Mouse (Mus musculus): ENCODE measurements at regions not wholly inside any gene's neighbourhood (a gene's known extent, or its start where the extent isn't known, plus 50 kb on each side); places are given as distances from the start of the nearest gene placed in this dataset.

DNA sequence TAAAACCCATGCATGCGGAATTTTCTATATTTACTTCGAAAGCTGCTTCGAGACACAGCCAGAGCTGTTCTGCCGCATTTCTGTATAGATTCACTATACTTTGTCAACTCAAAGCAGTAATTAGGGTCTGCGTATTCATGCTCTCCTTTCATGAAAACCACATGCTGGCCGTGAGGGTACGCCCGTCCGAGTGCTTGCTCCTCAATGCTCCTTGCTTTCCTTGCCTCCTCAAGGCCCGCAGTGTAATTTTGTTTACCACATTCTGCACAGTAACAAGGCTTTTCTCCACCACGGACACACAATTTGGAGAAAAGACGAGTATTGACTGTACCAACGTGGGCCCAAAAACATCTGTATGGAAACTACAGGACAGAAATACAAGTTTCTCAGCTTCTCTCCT is 67.4 kb upstream of the Synm start:
- no peak overlapping the region for H3K4me3 ChIP-seq (ENCODE audit: insufficient read depth, low read depth, low read length)
- H3K4me1 ChIP-seq (ENCODE audit: control insufficient read depth, insufficient read depth, insufficient read length, low read length), result no peaks in the 10 kb centered on the region
- no peak overlapping the region for H3K27ac ChIP-seq (replicated peaks; ENCODE audit: low read depth, low read length)

DNA sequence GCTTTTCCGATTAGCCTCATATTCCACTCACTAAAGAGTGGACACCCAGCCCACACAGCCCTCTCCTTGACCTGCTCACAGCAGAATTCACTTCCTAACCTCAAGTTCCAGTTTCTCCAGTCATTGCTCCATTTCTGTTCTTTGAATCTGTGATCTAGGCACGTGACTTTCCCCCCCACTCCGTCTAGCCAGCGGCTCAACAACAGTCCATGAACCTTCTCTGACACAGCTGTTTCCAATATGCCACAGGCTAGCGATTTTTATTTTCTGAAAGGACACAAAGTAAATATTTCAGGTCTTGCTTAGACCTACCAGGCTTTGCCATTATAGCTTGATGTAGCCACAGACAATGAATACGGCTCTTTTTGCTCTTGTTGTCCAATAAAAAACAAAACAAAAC is 66.8 kb upstream of the Synm start:
- Histone ChIP-seq H3K27ac (replicated peaks; ENCODE audit: low read depth, low read length) (no peak overlapping the region), H3K4me1 (ENCODE audit: control insufficient read depth, insufficient read depth, insufficient read length, low read length) (no peaks in the 10 kb centered on the region), H3K4me3 (ENCODE audit: insufficient read depth, low read depth, low read length) (no peak overlapping the region)

DNA sequence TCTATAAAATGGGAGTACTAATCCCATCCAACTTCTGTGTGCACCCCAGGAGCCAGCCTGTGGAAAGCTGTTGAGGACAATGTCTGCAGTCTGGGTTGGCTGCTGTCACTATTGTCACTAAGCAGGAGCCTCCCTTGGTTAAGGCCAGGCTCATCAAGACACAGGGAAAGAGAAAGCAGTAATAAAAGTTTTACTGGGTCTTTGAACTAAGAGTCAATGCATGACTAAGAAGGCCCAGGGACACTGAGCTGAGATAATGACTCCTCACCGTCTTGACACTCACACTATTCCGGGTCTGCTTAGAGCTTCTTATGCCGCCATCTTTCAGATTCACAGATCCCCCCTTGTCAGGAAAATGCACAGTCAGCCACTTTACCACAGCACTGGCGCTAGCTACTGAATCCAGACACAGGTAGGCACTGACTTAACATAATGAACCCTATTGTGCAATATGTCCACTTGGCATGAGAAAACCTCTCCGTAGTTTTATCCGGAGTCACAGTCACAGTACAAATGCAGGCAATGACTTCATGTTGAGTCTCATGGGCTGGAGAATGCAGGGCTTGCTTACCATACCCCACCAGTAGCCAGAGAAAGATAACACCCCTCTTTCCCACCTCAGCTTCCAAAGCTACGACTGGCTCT is 66.2 kb upstream of the Synm start:
- Histone ChIP-seq H3K4me1 (ENCODE audit: control insufficient read depth, insufficient read depth, insufficient read length, low read length) (no peaks in the 10 kb centered on the region), H3K27ac (replicated peaks; ENCODE audit: low read depth, low read length) (no peak overlapping the region), H3K4me3 (ENCODE audit: insufficient read depth, low read depth, low read length) (no peak overlapping the region)

DNA sequence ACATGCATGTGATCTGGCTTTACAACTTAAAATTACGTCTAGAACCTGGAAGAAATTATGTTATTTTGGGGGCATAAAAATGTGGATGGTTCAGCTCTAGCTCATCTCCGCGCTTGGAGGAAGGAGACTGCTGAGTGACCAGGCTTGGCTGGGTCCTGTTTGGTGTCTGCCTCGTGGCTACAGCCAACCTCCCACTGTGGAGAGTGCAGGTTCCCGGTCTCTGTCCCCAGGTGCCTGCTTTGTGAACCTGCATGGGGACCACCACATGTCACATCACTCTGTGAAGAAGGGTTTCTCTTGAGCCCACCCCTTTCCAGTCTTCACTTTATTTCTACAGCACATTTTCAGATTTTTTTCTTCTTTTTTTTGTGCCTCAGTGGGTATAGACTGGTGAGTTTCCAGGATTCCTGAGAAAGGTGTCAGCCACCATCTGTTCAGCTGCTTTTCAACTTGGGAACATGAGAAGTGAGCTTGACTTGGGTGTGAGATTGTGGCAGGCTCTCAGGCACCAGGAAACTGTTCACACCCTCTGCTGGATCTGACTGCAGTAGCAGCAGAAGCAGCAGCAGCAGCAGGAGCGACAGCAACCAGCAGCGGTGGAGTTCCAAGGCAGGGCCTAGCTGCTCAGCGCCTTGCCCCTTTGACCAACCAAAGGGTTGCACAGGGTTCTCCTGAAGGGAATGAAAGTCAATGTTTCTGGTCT is 64.6 kb upstream of the Synm start:
- no peaks in the 10 kb centered on the region for H3K4me1 ChIP-seq (ENCODE audit: control insufficient read depth, insufficient read depth, insufficient read length, low read length)
- H3K4me3 ChIP-seq (ENCODE audit: insufficient read depth, low read depth, low read length), result no peak overlapping the region
- no peak overlapping the region for H3K27ac ChIP-seq (replicated peaks; ENCODE audit: low read depth, low read length)

DNA sequence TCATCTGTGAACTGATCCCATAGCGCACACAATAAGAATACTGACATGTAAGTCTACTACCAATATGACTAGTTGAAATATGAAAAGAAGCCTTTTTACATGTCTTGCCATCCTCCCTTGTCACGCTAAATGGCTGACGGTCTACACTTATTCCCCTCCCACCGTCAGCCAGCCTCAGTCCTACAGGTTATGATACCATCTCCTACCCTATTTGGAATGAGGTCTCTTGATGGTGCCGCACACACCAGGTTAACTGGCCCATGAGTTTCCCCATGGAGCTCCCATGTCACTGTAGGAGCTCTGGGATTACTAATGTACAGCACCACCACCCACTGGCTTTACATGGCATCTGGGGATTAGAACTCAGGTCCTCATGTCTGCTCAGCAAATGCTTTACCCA is 60.0 kb upstream of the Synm start:
- Histone ChIP-seq H3K27ac (replicated peaks; ENCODE audit: low read depth, low read length) (no peak overlapping the region), H3K4me1 (ENCODE audit: control insufficient read depth, insufficient read depth, insufficient read length, low read length) (no peaks in the 10 kb centered on the region)

DNA sequence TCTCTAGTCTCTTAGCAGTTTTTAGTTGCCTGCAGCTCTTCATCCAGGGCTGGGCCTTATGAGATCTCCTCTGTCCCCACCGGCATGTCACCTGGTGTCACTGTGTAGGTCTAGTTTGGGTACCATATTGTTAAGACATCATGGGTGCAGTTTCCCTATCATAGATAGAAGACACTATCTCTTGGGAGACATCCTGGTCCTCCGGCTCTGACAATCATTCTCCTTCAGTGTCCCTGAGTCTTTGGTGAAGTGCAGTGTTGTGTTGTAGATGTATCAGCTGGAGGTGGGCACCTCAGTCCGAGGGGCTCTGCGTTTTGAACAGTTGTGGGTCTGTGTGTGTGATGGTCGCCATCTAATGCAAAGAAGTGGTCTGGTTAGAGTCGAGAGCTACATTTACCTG is 58.0 kb upstream of the Synm start:
- H3K27ac ChIP-seq (replicated peaks; ENCODE audit: low read depth, low read length), result no peak overlapping the region
- no peaks in the 10 kb centered on the region for H3K4me1 ChIP-seq (ENCODE audit: control insufficient read depth, insufficient read depth, insufficient read length, low read length)
- no peak overlapping the region for H3K4me3 ChIP-seq (ENCODE audit: insufficient read depth, low read depth, low read length)

More for the DNA sequence above, 60.0 kb upstream of the Synm start:
- H3K4me3 ChIP-seq (ENCODE audit: insufficient read depth, low read depth, low read length), result no peak overlapping the region

DNA sequence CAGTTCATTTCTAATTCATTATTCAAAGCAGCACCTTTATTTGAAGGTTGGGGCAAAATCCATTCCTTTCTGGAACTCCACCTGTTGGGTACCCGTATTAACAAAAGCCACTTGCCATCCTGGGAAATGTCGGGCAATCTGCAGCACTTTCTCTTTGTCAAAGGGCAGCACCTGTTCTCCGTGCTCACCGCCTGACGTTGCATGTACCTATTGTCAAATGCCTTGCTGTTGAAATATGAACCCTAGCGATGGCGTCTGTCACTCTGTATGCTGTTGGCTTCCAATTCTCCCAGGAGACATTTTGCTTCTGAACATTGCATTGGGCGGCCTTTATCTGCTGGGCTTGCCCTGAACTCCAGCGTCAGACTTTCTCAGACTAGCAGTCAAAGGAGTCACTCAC is 55.3 kb upstream of the Synm start:
- Histone ChIP-seq H3K4me3 (ENCODE audit: insufficient read depth, low read depth, low read length) (no peak overlapping the region), H3K4me1 (ENCODE audit: control insufficient read depth, insufficient read depth, insufficient read length, low read length) (no peaks in the 10 kb centered on the region), H3K27ac (replicated peaks; ENCODE audit: low read depth, low read length) (no peak overlapping the region)

All from brown adipose tissue, adult 24 weeks (tissue).